Mouse (Mus musculus) hindbrain, embryonic 16.5 days (tissue): ENCODE measurements around the gene Alkbh8. TPM values are rescaled to one million over a fixed set of nuclear protein-coding genes. Genes with fewer than 3 reads are reported as not detected.
"Not testable (repeated sequence)": the region's sequence is repeated elsewhere in the genome, so short reads cannot be mapped to it uniquely, and the experiment has no call there.

Experiments
- ATAC-seq: fragments of 200-750 bp; cut with Nextera tagmentation; 2 replicates; pipeline ENCODE4 v1.8.0; 2017; ENCODE audit warnings: moderate TSS enrichment, moderate library complexity
- H3K27ac ChIP-seq: fragments of 300-500 bp; sonication (generic); 2 replicates; pipeline ENCODE4 v1.5.1; 2014; ENCODE audit warnings: low read depth, mild to moderate bottlenecking, control low read depth, low read length, moderate library complexity
- H3K27me3 ChIP-seq: fragments of 300-500 bp; sonication (generic); replicated peaks from 2 replicates; pipeline ENCODE4 v1.6.1; 2014; ENCODE audit warnings: low read length; ENCODE audit not compliant: control insufficient read depth, insufficient read depth
- H3K36me3 ChIP-seq: fragments of 300-500 bp; sonication (generic); 2 replicates; pipeline ENCODE4 v1.6.1; 2014; ENCODE audit warnings: mild to moderate bottlenecking, low read length, moderate library complexity, mixed read lengths; ENCODE audit not compliant: control insufficient read depth, insufficient read depth
- H3K4me1 ChIP-seq: fragments of 300-500 bp; sonication (generic); 2 replicates; pipeline ENCODE4 v1.6.1; 2014; ENCODE audit warnings: low read depth, low read length; ENCODE audit not compliant: control insufficient read depth, insufficient read depth
- H3K4me2 ChIP-seq: fragments of 300-500 bp; sonication (generic); 2 replicates; pipeline ENCODE4 v1.6.1; 2014; ENCODE audit warnings: mild to moderate bottlenecking, low read length, control low read depth, moderate library complexity
- H3K4me3 ChIP-seq: fragments of 300-500 bp; sonication (generic); 2 replicates; pipeline ENCODE4 v1.5.1; 2014; ENCODE audit warnings: mild to moderate bottlenecking, low read length, control low read depth, moderate library complexity
- H3K9ac ChIP-seq: fragments of 300-500 bp; sonication (generic); 2 replicates; pipeline ENCODE4 v1.6.1; 2014; ENCODE audit warnings: low read depth, mild to moderate bottlenecking, control low read depth, low read length, moderate library complexity
- H3K9me3 ChIP-seq: fragments of 300-500 bp; sonication (generic); 2 replicates; pipeline ENCODE4 v1.6.1; 2014; ENCODE audit warnings: mild to moderate bottlenecking, low read length, moderate library complexity; ENCODE audit not compliant: control insufficient read depth
- WGBS: fragments of 180-500 bp; shearing (Covaris S2); extraction: QIAGEN DNeasy Blood & Tissue Kit; methylation state at CpG from one replicate; pipeline ENCODE4 v1.1.7; 2014; 5-methylcytosine and 5-hydroxymethylcytosine counted together
- polyA plus RNA-seq: library from polyadenylated mRNA; unstranded; fragments of >200 nt; fragmentation: Nextera tagmentation; extraction: Ambion mirVana; gene quantifications from 2 replicates; pipeline ENCODE4 v1.2.1, GENCODE M21; 2015

Gene Alkbh8
- polyA plus RNA-seq = 54.1 and 57.3 TPM in 2 replicates

DNA sequence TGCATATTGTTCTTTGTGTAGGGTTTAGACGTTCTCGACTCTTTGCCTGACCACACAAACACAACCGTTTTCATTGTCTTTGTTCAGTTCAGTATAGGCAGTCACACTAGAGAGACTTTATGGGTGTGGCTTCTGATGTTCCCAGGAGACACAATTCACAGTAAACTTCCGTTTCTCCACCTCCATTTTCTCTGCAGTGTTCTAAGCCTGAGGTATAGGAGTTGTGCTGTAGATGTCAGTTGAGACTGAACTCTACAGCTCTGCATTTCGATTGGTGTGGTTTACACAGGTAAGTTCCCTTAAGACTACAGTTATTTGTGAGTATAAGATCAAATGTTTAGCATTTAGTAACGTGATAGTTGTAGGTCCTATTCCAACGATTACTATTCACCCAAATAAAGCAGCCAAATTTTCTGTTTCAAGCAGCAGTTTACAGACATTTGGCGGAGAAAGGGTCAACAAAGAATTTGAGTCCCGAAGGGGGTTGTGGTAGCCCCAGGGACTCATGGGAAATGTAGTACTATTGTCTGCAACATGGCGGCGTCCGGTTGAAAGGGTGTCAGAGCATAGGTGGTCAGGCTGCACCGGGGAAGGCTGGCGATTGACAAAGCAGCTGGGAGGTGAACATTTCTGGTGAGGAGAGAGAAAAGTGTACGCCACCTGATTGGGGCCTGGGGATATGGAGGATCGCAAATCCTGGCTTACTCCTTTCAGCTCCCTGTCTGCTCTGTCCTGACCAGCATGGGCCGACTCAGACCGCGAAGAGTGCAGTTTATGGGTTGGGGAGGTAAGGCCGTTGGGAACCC is at the start of gene Alkbh8:
TSS of gene Alkbh8 (plus strand) at position 179 of the 806 bp plus-strand sequence.
- Histone ChIP-seq H3K4me2 (peak within 1 kb of the TSS; percentile 61), H3K4me3 (peak within 1 kb of the TSS; percentile 81), H3K9ac (peak within 1 kb of the TSS; percentile 87), H3K9me3 (no peaks in the 10 kb centered on the region), H3K27ac (peak within 1 kb of the TSS; percentile 83), H3K4me1 (peaks cover 4% of the 10 kb centered on the region), H3K36me3 (no peaks in the 10 kb centered on the region), H3K27me3 (no peaks in the 10 kb centered on the region)
- under 1% methylated on average over 20 of the region's 20 CpGs for WGBS
- peak; percentile 98 for ATAC-seq

DNA sequence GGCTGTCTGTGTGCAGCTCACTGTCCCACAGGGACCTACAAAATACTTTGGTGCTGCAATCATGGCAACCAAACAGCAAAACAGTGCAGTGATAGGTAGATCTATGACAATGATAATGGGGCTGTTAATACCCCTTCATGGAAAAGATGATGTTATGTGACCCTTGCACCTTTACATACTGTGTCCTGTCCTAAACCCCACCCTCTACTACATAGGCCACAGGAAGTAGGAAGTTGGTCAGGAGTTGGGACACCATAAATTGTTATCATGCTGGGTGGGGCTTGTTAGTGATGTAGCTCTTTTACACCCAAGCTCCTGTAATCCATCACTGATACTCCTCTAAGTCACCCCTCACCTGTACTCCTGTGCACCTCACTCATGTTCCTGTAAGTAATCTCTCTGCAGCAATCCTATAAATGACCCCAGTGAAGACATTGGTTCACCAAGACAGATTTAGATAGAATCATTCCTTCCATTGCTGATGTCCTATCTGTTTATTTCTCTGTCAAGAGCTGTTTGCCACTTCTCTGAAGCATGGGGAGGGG is 25.6 kb upstream of the Alkbh8 start:
- Histone ChIP-seq H3K4me1 (no peaks in the 10 kb centered on the region), H3K4me2 (no peak overlapping the region), H3K36me3 (no peaks in the 10 kb centered on the region), H3K4me3 (no peak overlapping the region), H3K27me3 (no peaks in the 10 kb centered on the region), H3K9me3 (peaks cover 4% of the 10 kb centered on the region), H3K9ac (no peak overlapping the region), H3K27ac (no peak overlapping the region)
- no peak for ATAC-seq

GRCm38 (mm10) chr9:3310016-3310415 is 24.9 kb upstream of the Alkbh8 start:
- no peak for ATAC-seq
- Histone ChIP-seq H3K4me2 (no peak overlapping the region), H3K36me3 (no peaks in the 10 kb centered on the region), H3K9me3 (peaks cover 4% of the 10 kb centered on the region), H3K27ac (no peak overlapping the region), H3K9ac (no peak overlapping the region), H3K27me3 (no peaks in the 10 kb centered on the region), H3K4me3 (no peak overlapping the region), H3K4me1 (no peaks in the 10 kb centered on the region)
- 86% methylated on average over 2 of the region's 2 CpGs for WGBS

DNA sequence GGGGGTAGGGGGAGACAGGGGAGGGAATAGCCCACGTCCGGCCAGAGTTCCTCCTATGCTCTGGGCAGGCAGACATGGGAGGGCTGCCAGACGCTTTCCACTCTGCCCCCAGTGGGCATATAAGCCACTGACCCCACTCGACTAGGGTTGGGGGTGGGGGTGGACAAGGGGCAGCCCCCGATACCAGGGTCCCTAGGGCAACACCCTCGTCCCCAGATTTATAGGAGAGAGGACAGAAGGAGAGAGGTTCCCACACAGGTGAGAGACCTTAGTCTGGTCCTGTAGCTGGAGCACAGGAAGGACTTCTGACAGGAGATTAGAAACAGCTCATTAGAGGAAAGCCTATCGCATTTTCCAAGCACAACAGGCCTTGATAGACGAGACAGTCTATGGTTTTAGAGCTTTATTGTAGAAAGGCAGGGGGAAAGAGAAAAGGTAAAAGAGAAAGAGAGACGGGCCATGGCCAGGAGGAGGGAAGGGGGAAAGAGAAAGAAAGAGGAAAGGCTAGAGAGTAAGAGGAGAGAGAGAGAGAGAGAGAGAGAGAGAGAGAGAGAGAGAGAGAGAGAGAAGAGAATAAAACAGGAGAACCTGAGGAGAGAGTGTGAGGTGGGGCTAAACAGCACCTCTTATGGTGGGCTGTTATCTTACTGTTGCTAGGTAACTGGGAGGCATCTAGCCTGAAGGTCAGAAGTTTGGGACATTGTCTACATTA is 7.4 kb upstream of the Alkbh8 start:
- not testable (repeated sequence) for H3K36me3 ChIP-seq, H3K9me3 ChIP-seq, H3K4me1 ChIP-seq, ATAC-seq, H3K27me3 ChIP-seq, H3K9ac ChIP-seq, H3K27ac ChIP-seq, H3K4me2 ChIP-seq, H3K4me3 ChIP-seq
- 59% methylated on average over 9 of the region's 9 CpGs for WGBS

DNA sequence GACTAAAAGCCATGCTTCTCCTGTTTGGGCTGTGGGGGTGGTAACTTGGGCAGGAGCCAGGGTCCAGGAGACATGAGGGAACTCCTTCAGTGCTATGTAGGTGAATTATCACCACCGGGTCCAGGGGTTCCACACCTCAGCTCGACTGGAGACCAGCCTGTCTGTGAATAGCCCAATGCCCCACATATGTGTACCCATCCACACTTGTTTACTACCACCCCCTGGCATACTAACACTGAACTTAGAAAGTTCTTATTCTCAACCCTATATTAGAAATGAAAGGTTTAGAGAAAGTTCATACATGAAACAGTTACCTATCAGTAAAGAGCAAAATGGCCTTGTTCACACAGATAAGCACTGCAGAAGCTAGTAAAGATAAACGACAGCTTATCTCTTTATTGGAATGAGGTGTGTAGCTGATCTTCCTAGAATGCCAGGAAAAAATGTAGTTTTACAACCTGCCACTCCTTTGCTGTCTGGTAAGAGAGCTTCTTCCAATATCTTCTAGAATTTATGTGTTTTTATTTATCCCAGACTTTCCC is 6.8 kb upstream of the Alkbh8 start:
- Histone ChIP-seq H3K9ac (no peak overlapping the region), H3K27me3 (no peaks in the 10 kb centered on the region), H3K36me3 (no peaks in the 10 kb centered on the region), H3K4me1 (no peaks in the 10 kb centered on the region), H3K4me2 (no peak overlapping the region), H3K27ac (no peak overlapping the region), H3K4me3 (no peak overlapping the region), H3K9me3 (no peaks in the 10 kb centered on the region)
- WGBS = 74% methylated on average over 3 of the region's 3 CpGs
- no peak for ATAC-seq

DNA sequence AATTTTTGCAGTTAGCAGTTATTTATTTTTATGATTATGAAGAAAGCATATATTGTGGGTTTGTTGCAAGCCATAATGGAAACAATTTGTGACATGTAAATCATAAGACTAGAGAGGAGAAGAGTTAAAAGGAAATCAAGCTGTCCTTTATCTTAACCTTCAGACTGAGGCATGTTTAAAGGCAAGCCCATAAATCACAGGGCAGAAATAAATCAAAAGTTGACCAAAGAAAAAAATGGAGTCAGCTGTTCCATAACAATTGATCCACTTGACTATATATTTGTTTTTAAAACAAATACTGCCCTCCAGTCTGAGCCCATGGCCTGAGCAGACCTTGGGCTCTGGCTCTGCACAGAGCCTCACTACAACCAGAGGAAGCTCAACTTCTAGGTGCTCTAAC is 4.6 kb upstream of the Alkbh8 start:
- Histone ChIP-seq H3K27me3 (no peaks in the 10 kb centered on the region), H3K4me1 (no peaks in the 10 kb centered on the region), H3K4me3 (no peak overlapping the region), H3K27ac (no peak overlapping the region), H3K9ac (no peak overlapping the region), H3K36me3 (no peaks in the 10 kb centered on the region), H3K9me3 (no peaks in the 10 kb centered on the region), H3K4me2 (no peak overlapping the region)
- ATAC-seq = no peak

DNA sequence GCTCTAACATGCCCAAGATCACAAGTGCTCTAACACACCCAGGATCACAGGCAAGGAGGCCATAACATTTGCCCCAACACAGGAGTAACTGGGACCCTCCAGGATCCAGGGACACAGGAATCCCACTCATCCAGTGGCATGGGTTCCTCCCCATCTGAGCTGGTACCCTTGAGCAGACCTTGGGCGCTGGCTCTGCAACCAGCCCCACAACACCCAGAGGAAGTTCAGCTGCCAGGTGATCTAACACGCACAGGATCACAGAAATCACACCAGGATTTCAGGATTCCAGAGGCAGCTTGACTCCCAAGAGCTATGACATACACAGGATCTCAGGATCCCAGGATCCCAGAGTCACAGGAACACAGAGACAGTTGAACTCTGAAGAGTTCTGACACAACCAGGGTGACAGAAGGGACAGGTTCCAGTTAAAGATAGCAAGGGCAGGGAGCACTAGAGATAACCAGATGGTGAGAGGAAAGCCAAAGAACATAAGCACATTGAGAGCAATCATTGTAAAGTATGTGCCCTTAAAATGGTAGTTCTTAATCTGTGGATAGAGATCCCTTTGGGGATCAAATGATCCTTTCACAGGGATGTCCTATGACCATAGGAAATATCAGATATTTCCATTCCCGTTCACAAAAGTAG is 4.1 kb upstream of the Alkbh8 start:
- Histone ChIP-seq H3K4me3 (no peak overlapping the region), H3K9ac (no peak overlapping the region), H3K27ac (no peak overlapping the region), H3K27me3 (no peaks in the 10 kb centered on the region), H3K4me2 (no peak overlapping the region), H3K36me3 (no peaks in the 10 kb centered on the region), H3K9me3 (no peaks in the 10 kb centered on the region), H3K4me1 (no peaks in the 10 kb centered on the region)
- 87% methylated on average over 3 of the region's 3 CpGs for WGBS
- ATAC-seq = no peak

- Histone ChIP-seq H3K9ac (no peak overlapping the region), H3K36me3 (peaks cover 3% of the 10 kb centered on the region; the same call in 1 of the 2 replicates), H3K4me2 (peak overlapping the region; percentile 41), H3K27me3 (no peaks in the 10 kb centered on the region), H3K9me3 (no peaks in the 10 kb centered on the region), H3K4me1 (peaks cover 4% of the 10 kb centered on the region), H3K4me3 (no peak overlapping the region), H3K27ac (no peak overlapping the region)
- ATAC-seq = no peak
- WGBS = 83% methylated on average over 3 of the region's 3 CpGs
Observed at GRCm38 (mm10) chr9:3336661-3337060, 1.7 kb downstream of the Alkbh8 start.

DNA sequence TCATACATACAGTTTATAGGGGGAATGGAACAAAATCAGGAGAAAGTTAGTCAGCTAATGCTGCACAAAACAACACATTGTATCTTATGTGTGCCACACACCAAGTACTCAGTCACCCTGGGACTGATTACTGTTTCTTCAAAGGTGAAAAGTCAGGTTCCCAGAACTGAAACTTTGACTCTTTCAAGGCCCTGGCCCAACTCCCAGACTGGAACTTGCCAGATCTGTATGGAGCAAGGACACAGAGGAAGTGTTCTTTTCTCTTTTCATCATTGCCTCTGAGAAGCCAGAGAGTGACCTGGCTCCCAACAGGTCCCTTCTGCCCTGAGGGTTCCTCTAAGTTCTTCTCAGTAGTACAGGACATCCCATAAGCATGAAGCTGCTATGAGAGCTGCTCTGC is 10.2 kb downstream of the Alkbh8 start:
- Histone ChIP-seq H3K27me3 (no peaks in the 10 kb centered on the region), H3K4me3 (no peak overlapping the region), H3K36me3 (peaks cover 20% of the 10 kb centered on the region), H3K4me2 (no peak overlapping the region), H3K27ac (no peak overlapping the region), H3K9me3 (no peaks in the 10 kb centered on the region), H3K4me1 (no peaks in the 10 kb centered on the region), H3K9ac (no peak overlapping the region)
- no peak for ATAC-seq
